Mouse (Mus musculus) ES-E14 (cell line): Measurements from ENCODE around the gene Ahdc1. TPM values are rescaled to one million over a fixed set of nuclear protein-coding genes. Genes with fewer than 3 reads are reported as not detected.

Experiments
- DNase-seq: peaks from one replicate; pipeline ENCODE4 v3.0.0-alpha.2; 2013; ENCODE audit warnings: low read depth, low spot score
- H3K27ac ChIP-seq: 2 replicates; pipeline ENCODE4 v1.5.1; 2012; ENCODE audit warnings: low read depth, mild to moderate bottlenecking, low read length, moderate library complexity, mixed read lengths; ENCODE audit not compliant: poor library complexity, insufficient read depth, severe bottlenecking
- H3K36me3 ChIP-seq: 2 replicates; pipeline ENCODE4 v1.6.1; 2012; ENCODE audit warnings: mild to moderate bottlenecking, low read length, moderate library complexity, mixed read lengths; ENCODE audit not compliant: control insufficient read depth, poor library complexity, insufficient read depth, severe bottlenecking
- H3K4me1 ChIP-seq, 2 experiments: fragments of 150-350 bp in 1 of 2; sonication (generic) in 1 of 2; 2 replicates each; pipeline ENCODE4 v1.6.1; 2012; ENCODE audit warnings: low read length in 2 of 2, mild to moderate bottlenecking in 1 of 2, mixed read lengths in 1 of 2; ENCODE audit not compliant: control insufficient read depth in 2 of 2, insufficient read depth in 2 of 2, poor library complexity in 1 of 2
- H3K4me3 ChIP-seq, 2 experiments: fragments of 150-350 bp in 1 of 2; sonication (generic) in 1 of 2; 2 replicates each; pipeline ENCODE4 v1.5.1; 2012; ENCODE audit warnings: low read length in 2 of 2, low read depth in 1 of 2, mild to moderate bottlenecking in 1 of 2, mixed read lengths in 1 of 2; ENCODE audit not compliant: insufficient read depth in 1 of 2, poor library complexity in 1 of 2, severe bottlenecking in 1 of 2
- H3K9ac ChIP-seq: 2 replicates; pipeline ENCODE4 v1.6.1; 2012; ENCODE audit warnings: low read depth, mild to moderate bottlenecking, low read length, mixed read lengths; ENCODE audit not compliant: poor library complexity, insufficient read depth, severe bottlenecking
- H3K9me3 ChIP-seq: fragments of 150-350 bp; sonication (generic); 2 replicates; pipeline ENCODE4 v1.6.1; 2012; ENCODE audit warnings: low read depth, mild to moderate bottlenecking, low read length; ENCODE audit not compliant: control insufficient read depth, insufficient read depth
- CHD2 ChIP-seq: IDR thresholded peaks from 2 replicates; pipeline ENCODE4 v1.6.1; 2014; ENCODE audit warnings: mild to moderate bottlenecking, low read depth, low read length, inconsistent platforms
- HCFC1 ChIP-seq: IDR thresholded peaks from 2 replicates; pipeline ENCODE4 v1.6.1; 2012; ENCODE audit warnings: low read length, inconsistent platforms, borderline replicate concordance; ENCODE audit not compliant: insufficient read depth
- MAFK ChIP-seq: IDR thresholded peaks from 2 replicates; pipeline ENCODE4 v1.6.1; 2014; ENCODE audit warnings: mild to moderate bottlenecking, low read depth, low read length, inconsistent platforms; ENCODE audit not compliant: insufficient read depth
- ZC3H11A ChIP-seq: IDR thresholded peaks from 2 replicates; pipeline ENCODE4 v1.6.1; 2012; ENCODE audit warnings: low read depth, mild to moderate bottlenecking, inconsistent platforms, low read length, borderline replicate concordance
- ZNF384 ChIP-seq: IDR thresholded peaks from 2 replicates; pipeline ENCODE4 v1.6.1; 2012; ENCODE audit warnings: low read depth, low read length, inconsistent platforms
- in situ Hi-C, 2 experiments: fragments of 600-800 bp; cut with MboI; formaldehyde crosslinking; loops; one replicate each; pipeline ENCODE4 v1.15.1; 2025; ENCODE audit warnings: low sequenced_read_pairs in 2 of 2, inconsistent platforms in 1 of 2; ENCODE audit not compliant: unreplicated experiment in 2 of 2
- total RNA-seq: library from RNA; depleted of rRNA; stranded (reverse); fragments of 300-350 nt; gene quantifications from 2 replicates; pipeline ENCODE4 v1.2.3, GENCODE M21; 2012

The Ahdc1 gene
- total RNA-seq, 1 experiment, result 61.8 TPM

DNA sequence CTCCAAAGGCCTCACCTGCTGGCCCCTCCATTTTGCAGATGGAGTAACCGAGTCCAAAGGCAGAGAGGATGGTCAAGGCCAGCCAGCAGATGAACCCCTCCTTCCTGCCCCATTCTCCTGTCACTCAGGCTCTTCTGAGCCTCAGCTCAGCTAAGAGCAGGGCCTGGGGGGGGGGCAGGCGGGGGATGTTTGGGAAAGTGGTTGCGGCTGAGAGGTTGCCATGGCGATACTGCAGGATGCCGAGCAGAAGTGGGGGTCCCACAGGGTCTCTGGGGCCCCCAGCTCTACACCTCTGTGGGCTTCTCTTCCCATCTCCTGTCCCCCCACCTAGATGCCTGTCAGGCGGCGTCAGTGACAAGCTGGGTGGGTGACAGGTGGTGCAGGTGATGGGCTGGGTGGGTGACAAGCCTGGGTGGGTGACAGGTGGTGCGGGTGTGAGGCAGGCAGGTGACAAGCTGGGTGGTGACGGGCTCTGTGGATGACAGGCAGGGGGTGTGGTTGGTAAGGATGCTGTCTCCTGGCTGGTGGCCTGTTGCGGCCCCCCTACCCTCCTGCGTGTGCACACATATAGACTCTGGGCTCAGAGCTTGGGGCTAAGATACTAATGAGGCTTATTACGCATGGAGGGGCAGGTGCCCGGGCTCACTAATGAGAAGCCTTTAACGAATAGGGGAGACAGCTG lies 12.0 kb downstream of the Ahdc1 start:
- H3K9ac ChIP-seq, result no peak overlapping the region
- H3K9me3 ChIP-seq, result no peaks in the 10 kb centered on the region
- in situ Hi-C loops, result loop anchor here in 1 of 2 experiments (25.0 kb wide), 1 partner anchor 264 kb away; the partner anchor contains the start of gene Tmem222
- H3K4me1 ChIP-seq, result peaks cover 29 to 62% of the 10 kb centered on the region in 2 experiments
- H3K27ac ChIP-seq, result no peak overlapping the region
- TF ChIP-seq MAFK (no peak), HCFC1 (no peak), CHD2 (no peak), ZNF384 (no peak), ZC3H11A (no peak)
- no peak overlapping the region for H3K4me3 ChIP-seq
- no peak for DNase-seq
- peaks cover 4% of the 10 kb centered on the region for H3K36me3 ChIP-seq

DNA sequence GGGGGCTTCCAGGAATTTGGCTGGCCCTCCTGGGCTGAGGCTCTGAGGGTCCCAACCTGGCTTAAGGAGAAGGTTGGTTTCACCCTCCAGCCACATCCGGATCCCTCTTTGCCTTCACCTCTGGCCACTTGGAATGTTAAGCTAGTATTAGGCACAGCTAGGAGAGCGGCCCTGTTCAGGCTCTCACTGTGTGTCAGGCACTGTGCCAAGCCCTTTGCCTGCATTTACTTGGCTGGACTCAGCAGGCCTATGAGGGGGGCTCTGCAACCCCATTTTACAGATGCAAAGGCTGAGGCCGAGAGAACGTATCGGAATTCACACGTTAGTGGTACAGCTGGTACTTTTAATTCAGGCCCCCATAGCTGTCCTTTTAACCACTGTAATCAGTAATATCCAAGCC lies 12.6 kb downstream of the Ahdc1 start:
- in situ Hi-C loops, result loop anchor here in 1 of 2 experiments (25.0 kb wide), 1 partner anchor 264 kb away; the partner anchor contains the start of gene Tmem222
- TF ChIP-seq CHD2, result no peak
- no peak for TF ChIP-seq ZNF384
- no peak for TF ChIP-seq MAFK
- TF ChIP-seq ZC3H11A, result no peak
- no peak for TF ChIP-seq HCFC1
- no peak overlapping the region for H3K27ac ChIP-seq
- no peak overlapping the region for H3K4me3 ChIP-seq
- H3K4me1 ChIP-seq, result peaks cover 29 to 68% of the 10 kb centered on the region in 2 experiments
- peaks cover 6% of the 10 kb centered on the region for H3K36me3 ChIP-seq
- H3K9ac ChIP-seq, result no peak overlapping the region
- no peak for DNase-seq
- H3K9me3 ChIP-seq, result no peaks in the 10 kb centered on the region

DNA sequence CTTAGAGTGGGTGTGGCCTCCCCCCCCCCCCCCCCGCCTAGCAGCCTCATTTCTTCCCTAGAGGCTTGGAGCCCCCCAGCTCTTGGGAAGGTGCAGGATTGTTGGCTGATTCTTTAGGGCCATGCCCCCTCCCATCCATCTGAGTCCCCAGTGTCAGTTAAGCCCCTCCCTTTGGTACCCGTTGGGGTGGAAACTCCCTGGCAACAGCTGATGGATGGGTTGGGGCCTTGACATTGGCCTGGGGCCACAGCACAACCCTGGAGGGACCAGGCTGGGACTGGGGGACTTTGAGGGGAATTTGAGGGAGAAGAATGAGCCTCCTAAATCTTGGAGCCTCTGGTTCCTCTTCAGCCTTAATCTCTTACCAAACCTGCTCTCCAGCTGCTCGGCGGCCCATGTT lies 13.3 kb downstream of the Ahdc1 start:
- H3K27ac ChIP-seq, result no peak overlapping the region
- no peaks in the 10 kb centered on the region for H3K9me3 ChIP-seq
- H3K4me1 ChIP-seq, result peaks cover 29 to 72% of the 10 kb centered on the region in 2 experiments
- TF ChIP-seq HCFC1 (no peak), CHD2 (no peak), ZC3H11A (no peak), ZNF384 (no peak), MAFK (no peak)
- H3K36me3 ChIP-seq, result peaks cover 8% of the 10 kb centered on the region
- H3K4me3 ChIP-seq, result no peak overlapping the region
- in situ Hi-C loops, result loop anchor here in 1 of 2 experiments (25.0 kb wide), 1 partner anchor 263 kb away; the partner anchor contains the start of gene Tmem222
- no peak for DNase-seq
- H3K9ac ChIP-seq, result no peak overlapping the region

DNA sequence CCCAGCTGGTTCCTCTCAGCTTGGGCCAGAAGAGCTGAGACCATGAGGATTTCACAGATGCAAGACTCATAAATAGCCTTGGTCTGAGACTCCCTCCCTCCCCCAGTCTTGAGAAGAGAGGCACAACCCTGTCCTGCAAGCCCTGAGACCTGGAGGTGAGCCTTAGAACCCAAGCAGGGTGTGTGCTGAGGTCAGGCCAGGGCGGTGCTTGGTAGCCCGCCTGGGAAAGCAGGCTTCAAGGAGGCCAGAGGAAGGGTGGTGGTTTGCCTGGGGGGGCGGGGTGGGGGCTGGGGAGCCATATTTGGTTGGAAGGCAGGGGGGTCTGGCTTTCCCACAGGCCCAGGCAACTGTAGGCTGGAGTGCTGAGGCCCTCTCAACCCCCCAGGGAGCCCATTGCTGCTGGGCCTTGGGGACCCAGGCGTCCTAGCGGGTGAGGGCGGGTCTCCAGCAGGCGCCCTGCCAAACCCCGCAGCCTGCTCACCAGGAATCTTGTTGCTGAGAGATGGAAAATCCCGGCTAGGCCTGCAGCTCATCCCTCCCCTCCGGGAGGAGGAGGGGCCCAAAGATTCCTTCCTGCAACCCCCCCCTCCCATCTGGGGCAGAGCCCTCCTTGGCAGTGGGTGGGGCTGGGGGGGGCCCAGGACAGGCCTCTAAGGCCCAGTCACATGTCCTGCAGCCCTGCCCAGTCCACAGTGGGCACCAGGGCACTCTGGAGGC lies 14.1 kb downstream of the Ahdc1 start:
- Histone ChIP-seq H3K27ac (no peak overlapping the region), H3K9ac (no peak overlapping the region), H3K4me3 (no peak overlapping the region), H3K9me3 (no peaks in the 10 kb centered on the region), H3K36me3 (peaks cover 10% of the 10 kb centered on the region), H3K4me1 (peaks cover 27 to 77% of the 10 kb centered on the region in 2 experiments)
- in situ Hi-C loops, result loop anchor here in 1 of 2 experiments (25.0 kb wide), 1 partner anchor 262 kb away; the partner anchor contains the start of gene Tmem222
- TF ChIP-seq HCFC1, result no peak
- no peak for TF ChIP-seq MAFK
- no peak for TF ChIP-seq ZNF384
- no peak for TF ChIP-seq CHD2
- TF ChIP-seq ZC3H11A, result no peak
- no peak for DNase-seq
